Mouse (Mus musculus): ENCODE results near the gene Myo19.

- no peak for TF ChIP-seq CTCF (IDR thresholded peaks at IDR 0.05; ENCODE audit: borderline replicate concordance, insufficient read depth, low read depth, low read length)
- TF ChIP-seq POLR2A (IDR thresholded peaks at IDR 0.05; ENCODE audit: borderline replicate concordance, insufficient read depth, low read length): peak; percentile 46; the same call in 1 of the 2 replicates
Measured at GRCm38 (mm10) chr11:84869537-84870232, 10.3 kb upstream of the Myo19 start.

All from cerebellum, adult 2 months (tissue).